Mouse (Mus musculus) midbrain, postnatal 0 days (tissue): ENCODE measurements around the gene Etv4. TPM values are rescaled to one million over a fixed set of nuclear protein-coding genes. Genes with fewer than 3 reads are reported as not detected.
A peak's percentile ranks its signal among the peaks of the same experiment; 100 is the strongest.

Experiments
- ATAC-seq: fragments of 200-750 bp; cut with Nextera tagmentation; 2 replicates; pipeline ENCODE4 v1.8.0; 2017; ENCODE audit warnings: moderate number of reproducible peaks, mild to moderate bottlenecking, moderate TSS enrichment, moderate library complexity; ENCODE audit not compliant: low FRiP score
- DNase-seq: peaks from one replicate; pipeline ENCODE4 v3.0.0-alpha.2; 2015; ENCODE audit warnings: low spot score
- H3K27ac ChIP-seq: fragments of 300-500 bp; sonication (generic); 2 replicates; pipeline ENCODE4 v1.5.1; 2014; ENCODE audit warnings: low read depth, mild to moderate bottlenecking, low read length, mixed read lengths
- H3K27me3 ChIP-seq: fragments of 300-500 bp; sonication (generic); 2 replicates; pipeline ENCODE4 v1.6.1; 2014; ENCODE audit warnings: low read length, control low read depth, mixed read lengths; ENCODE audit not compliant: insufficient read depth
- H3K36me3 ChIP-seq: fragments of 300-500 bp; sonication (generic); 2 replicates; pipeline ENCODE4 v1.6.1; 2014; ENCODE audit warnings: low read length, control low read depth, mixed read lengths; ENCODE audit not compliant: insufficient read depth
- H3K4me1 ChIP-seq: fragments of 300-500 bp; sonication (generic); 2 replicates; pipeline ENCODE4 v1.6.1; 2014; ENCODE audit warnings: mild to moderate bottlenecking, control low read depth, antibody characterized with exemption, low read length, mixed read lengths; ENCODE audit not compliant: insufficient read depth
- H3K4me2 ChIP-seq: fragments of 300-500 bp; sonication (generic); 2 replicates; pipeline ENCODE4 v1.6.1; 2014; ENCODE audit warnings: low read depth, mild to moderate bottlenecking, low read length, mixed read lengths; ENCODE audit not compliant: poor library complexity, severe bottlenecking
- H3K4me3 ChIP-seq: fragments of 300-500 bp; sonication (generic); 2 replicates; pipeline ENCODE4 v1.5.1; 2014; ENCODE audit warnings: low read depth, mild to moderate bottlenecking, low read length, moderate library complexity
- H3K9ac ChIP-seq: fragments of 300-500 bp; sonication (generic); replicated peaks from 2 replicates; pipeline ENCODE4 v1.6.1; 2014; ENCODE audit warnings: mild to moderate bottlenecking, low read length, moderate library complexity, mixed read lengths; ENCODE audit not compliant: poor library complexity, severe bottlenecking
- H3K9me3 ChIP-seq: fragments of 300-500 bp; sonication (generic); 2 replicates; pipeline ENCODE4 v1.6.1; 2016; ENCODE audit warnings: low read length, control low read depth
- CTCF ChIP-seq: IDR thresholded peaks from 2 replicates; pipeline ENCODE4 v1.5.1; 2016; ENCODE audit warnings: antibody characterized with exemption, mild to moderate bottlenecking
- WGBS: fragments of 180-500 bp; shearing (Covaris S2); extraction: QIAGEN DNeasy Blood & Tissue Kit; methylation state at CpG from one replicate; pipeline ENCODE4 v1.1.7; 2014; 5-methylcytosine and 5-hydroxymethylcytosine counted together
- polyA plus RNA-seq: library from polyadenylated mRNA; unstranded; fragments of >200 nt; fragmentation: Nextera tagmentation; extraction: Ambion mirVana; gene quantifications from 2 replicates; pipeline ENCODE4 v1.2.1, GENCODE M21; 2015
- total RNA-seq: library from RNA; depleted of rRNA; stranded (reverse); fragments of >200 nt; gene quantifications from 2 replicates; pipeline ENCODE4 v1.2.3, GENCODE M21; 2014

Gene Etv4
- total and polyA plus RNA-seq, 2 experiments from 2014 or later = 18.4 to 30.4 TPM

GRCm38 (mm10) chr11:101784072-101784471, 1.1 kb downstream of the Etv4 start:
- DNase-seq (peak; percentile 14), ATAC-seq (no peak)
- under 1% methylated on average over 19 of the region's 19 CpGs for WGBS
- Histone ChIP-seq H3K4me1 (0 out of 2 replicates have a peak, but pooled peaks cover 7% of the 10 kb centered on the region), H3K4me3 (peak overlapping the region; percentile 57), H3K9ac (peak overlapping the region; percentile 61), H3K9me3 (no peaks in the 10 kb centered on the region), H3K27me3 (peaks cover 43% of the 10 kb centered on the region), H3K36me3 (no peaks in the 10 kb centered on the region), H3K4me2 (peak overlapping the region; percentile 98), H3K27ac (peak overlapping the region; percentile 39; the same call in 1 of the 2 replicates)
- no peak for TF ChIP-seq CTCF

DNA sequence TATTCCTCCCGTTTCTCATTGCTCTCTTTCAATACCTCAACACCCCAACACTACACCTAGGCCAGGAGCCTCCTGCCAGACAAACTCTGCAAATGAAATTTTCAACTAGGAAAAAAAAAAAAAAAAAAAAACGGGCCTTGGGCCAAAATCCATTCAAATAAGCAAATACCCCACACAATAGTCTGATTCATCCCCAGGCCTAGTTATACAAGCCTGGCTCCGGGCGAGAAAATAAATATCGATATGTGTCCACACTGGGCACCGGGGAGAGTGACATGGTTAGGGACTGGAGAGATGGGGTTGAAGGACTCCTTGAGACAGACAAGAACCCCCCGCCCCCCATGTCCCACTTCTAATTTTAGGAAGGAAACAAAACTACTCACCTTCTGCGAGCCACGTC, 1.6 kb downstream of the Etv4 start:
- H3K27ac ChIP-seq = 0 out of 2 replicates have a peak overlapping the region, but pooled peaks have one; percentile 39
- H3K4me3 ChIP-seq = peak overlapping the region; percentile 57; the same call in 1 of the 2 replicates
- peaks cover 43% of the 10 kb centered on the region for H3K27me3 ChIP-seq

GRCm38 (mm10) chr11:101783135-101783534, 2.0 kb downstream of the Etv4 start:
- no peak for TF ChIP-seq CTCF
- peak; percentile 50 for DNase-seq
- Histone ChIP-seq H3K9me3 (no peaks in the 10 kb centered on the region), H3K36me3 (no peaks in the 10 kb centered on the region), H3K4me1 (0 out of 2 replicates have a peak, but pooled peaks cover 7% of the 10 kb centered on the region), H3K27me3 (peaks cover 43% of the 10 kb centered on the region), H3K27ac (no peak overlapping the region), H3K9ac (no peak overlapping the region), H3K4me2 (no peak overlapping the region), H3K4me3 (no peak overlapping the region)
- WGBS = 77% methylated on average over 1 of the region's 1 CpGs
- no peak for ATAC-seq

More for the DNA sequence above, 1.6 kb downstream of the Etv4 start:
- H3K36me3 ChIP-seq = no peaks in the 10 kb centered on the region
- ATAC-seq (no peak), DNase-seq (peak; percentile 8)
- WGBS = 18% methylated on average over 9 of the region's 9 CpGs
- TF ChIP-seq CTCF = no peak
- H3K4me1 ChIP-seq = 0 out of 2 replicates have a peak, but pooled peaks cover 7% of the 10 kb centered on the region
- H3K9me3 ChIP-seq = no peaks in the 10 kb centered on the region
- H3K9ac ChIP-seq = 0 out of 2 replicates have a peak overlapping the region, but pooled peaks have one; percentile 61
- peak overlapping the region; percentile 98 for H3K4me2 ChIP-seq

GRCm38 (mm10) chr11:101776846-101777245, 8.3 kb downstream of the Etv4 start:
- DNase-seq (no peak), ATAC-seq (no peak)
- 0 out of 2 replicates have a peak, but pooled peaks cover 4% of the 10 kb centered on the region for H3K4me1 ChIP-seq
- no peaks in the 10 kb centered on the region for H3K36me3 ChIP-seq
- H3K9ac ChIP-seq = no peak overlapping the region
- H3K27ac ChIP-seq = no peak overlapping the region
- no peaks in the 10 kb centered on the region for H3K9me3 ChIP-seq
- H3K4me2 ChIP-seq = no peak overlapping the region
- H3K4me3 ChIP-seq = no peak overlapping the region
- TF ChIP-seq CTCF = no peak
- 75% methylated on average over 4 of the region's 4 CpGs for WGBS
- H3K27me3 ChIP-seq = peaks cover 20% of the 10 kb centered on the region; the same call in 1 of the 2 replicates

DNA sequence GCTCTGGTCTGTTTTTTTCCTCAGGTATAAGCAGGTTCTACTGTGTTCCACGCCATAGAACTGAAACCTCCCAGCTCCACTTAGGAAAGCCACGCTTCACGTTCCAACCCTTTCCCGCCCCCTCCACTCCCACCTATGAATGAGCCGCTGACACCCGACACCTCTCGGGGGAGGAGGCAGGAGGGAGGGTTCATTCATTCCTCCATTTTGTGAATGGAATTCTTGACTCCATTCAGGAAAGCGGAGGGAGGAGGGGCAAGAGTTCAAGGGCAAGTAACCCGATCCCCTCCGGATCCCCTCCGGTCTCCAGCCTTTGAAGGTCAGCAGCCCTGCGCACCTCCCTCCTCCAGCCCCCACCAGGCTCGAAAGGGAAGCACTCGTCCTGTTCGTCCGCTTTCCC, 12.7 kb downstream of the Etv4 start:
- Histone ChIP-seq H3K4me3 (peak overlapping the region; percentile 33), H3K36me3 (peaks cover 14% of the 10 kb centered on the region), H3K4me2 (peak overlapping the region; percentile 62), H3K9me3 (no peaks in the 10 kb centered on the region), H3K9ac (peak overlapping the region; percentile 34), H3K27ac (no peak overlapping the region), H3K27me3 (peaks cover 16% of the 10 kb centered on the region; the same call in 1 of the 2 replicates), H3K4me1 (0 out of 2 replicates have a peak, but pooled peaks cover 4% of the 10 kb centered on the region)
- WGBS = under 1% methylated on average over 16 of the region's 16 CpGs
- DNase-seq = peak; percentile 69
- no peak for ATAC-seq
- TF ChIP-seq CTCF = no peak

GRCm38 (mm10) chr11:101772027-101772426, 13.1 kb downstream of the Etv4 start:
- H3K9ac ChIP-seq = no peak overlapping the region
- no peaks in the 10 kb centered on the region for H3K9me3 ChIP-seq

More at GRCm38 (mm10) chr11:101772027-101772426, 13.1 kb downstream of the Etv4 start:
- peak overlapping the region; percentile 62 for H3K4me2 ChIP-seq
- 0 out of 2 replicates have a peak, but pooled peaks cover 4% of the 10 kb centered on the region for H3K4me1 ChIP-seq
- ATAC-seq (no peak), DNase-seq (no peak)
- 5% methylated on average over 5 of the region's 5 CpGs for WGBS
- peaks cover 16% of the 10 kb centered on the region; the same call in 1 of the 2 replicates for H3K27me3 ChIP-seq
- no peak overlapping the region for H3K27ac ChIP-seq
- peaks cover 16% of the 10 kb centered on the region for H3K36me3 ChIP-seq
- H3K4me3 ChIP-seq = peak overlapping the region; percentile 33; the same call in 1 of the 2 replicates
- no peak for TF ChIP-seq CTCF
